Mouse (Mus musculus) stomach, embryonic 16.5 days (tissue): ENCODE data around the gene Trdn. TPM values are rescaled to one million over a fixed set of nuclear protein-coding genes. Genes with fewer than 3 reads are reported as not detected.

Experiments used
- ATAC-seq: fragments of 200-750 bp; cut with Nextera tagmentation; 2 replicates; pipeline ENCODE4 v1.8.0; 2017; ENCODE audit warnings: moderate number of reproducible peaks, moderate TSS enrichment; ENCODE audit not compliant: insufficient read depth, low FRiP score
- H3K27ac ChIP-seq: fragments of 300-500 bp; sonication (generic); 2 replicates; pipeline ENCODE4 v1.5.1; 2014; ENCODE audit warnings: low read length
- H3K27me3 ChIP-seq: fragments of 300-500 bp; sonication (generic); 2 replicates; pipeline ENCODE4 v1.6.1; 2014; ENCODE audit warnings: low read length, control low read depth, mixed read lengths; ENCODE audit not compliant: control insufficient read depth, insufficient read depth
- H3K36me3 ChIP-seq: fragments of 300-500 bp; sonication (generic); 2 replicates; pipeline ENCODE4 v1.6.1; 2014; ENCODE audit warnings: low read length; ENCODE audit not compliant: control insufficient read depth, insufficient read depth
- H3K4me1 ChIP-seq: fragments of 300-500 bp; sonication (generic); 2 replicates; pipeline ENCODE4 v1.6.1; 2014; ENCODE audit warnings: low read length, control low read depth, mixed read lengths; ENCODE audit not compliant: control insufficient read depth, insufficient read depth
- H3K4me2 ChIP-seq: fragments of 300-500 bp; sonication (generic); 2 replicates; pipeline ENCODE4 v1.6.1; 2014; ENCODE audit warnings: low read depth, low read length, mixed read lengths
- H3K4me3 ChIP-seq: fragments of 300-500 bp; sonication (generic); replicated peaks from 2 replicates; pipeline ENCODE4 v1.5.1; 2014; ENCODE audit warnings: mild to moderate bottlenecking, low read length
- H3K9ac ChIP-seq: fragments of 300-500 bp; sonication (generic); 2 replicates; pipeline ENCODE4 v1.6.1; 2014; ENCODE audit warnings: low read length
- H3K9me3 ChIP-seq: fragments of 300-500 bp; sonication (generic); replicated peaks from 2 replicates; pipeline ENCODE4 v1.6.1; 2016; ENCODE audit warnings: low read length, control low read depth; ENCODE audit not compliant: control insufficient read depth
- WGBS: fragments of 180-500 bp; shearing (Covaris S2); extraction: QIAGEN DNeasy Blood & Tissue Kit; methylation state at CpG from one replicate; pipeline ENCODE4 v1.1.7; 2014; 5-methylcytosine and 5-hydroxymethylcytosine counted together
- polyA plus RNA-seq: library from polyadenylated mRNA; unstranded; fragments of >200 nt; fragmentation: Nextera tagmentation; extraction: Ambion mirVana; gene quantifications from 2 replicates; pipeline ENCODE4 v1.2.1, GENCODE M21; 2015

The Trdn gene
- polyA plus RNA-seq = 0.89 and 11.1 TPM in 2 replicates

DNA sequence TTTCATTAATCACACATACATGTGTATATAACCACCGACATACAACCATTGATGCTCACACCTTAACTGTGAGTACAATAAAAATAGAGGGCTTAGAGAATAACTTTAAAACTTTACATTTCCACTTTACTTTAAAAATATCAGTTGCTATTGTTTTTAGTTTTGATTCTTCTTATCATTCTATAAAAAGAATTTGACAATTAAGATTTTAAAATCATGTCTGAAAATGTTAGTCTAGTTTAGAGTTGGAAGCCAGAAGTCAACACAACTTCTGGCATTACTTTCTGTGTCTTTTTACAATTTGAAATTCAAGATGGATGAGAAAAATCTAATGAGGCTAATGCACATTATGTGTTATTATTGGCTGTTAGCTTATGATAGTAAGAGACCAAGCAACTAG lies at the start of gene Trdn:
Gene Trdn, plus strand, starts transcription at position 301 of the 400 bp plus-strand sequence.
- Histone ChIP-seq H3K27me3 (no peaks in the 10 kb centered on the region), H3K9ac (no peak within 1 kb of the TSS), H3K4me3 (no peak within 1 kb of the TSS), H3K4me1 (no peaks in the 10 kb centered on the region), H3K27ac (no peak within 1 kb of the TSS), H3K4me2 (no peak within 1 kb of the TSS), H3K36me3 (no peaks in the 10 kb centered on the region), H3K9me3 (no peaks in the 10 kb centered on the region)
- 92% methylated on average over 1 of the region's 1 CpGs for WGBS
- no peak for ATAC-seq

DNA sequence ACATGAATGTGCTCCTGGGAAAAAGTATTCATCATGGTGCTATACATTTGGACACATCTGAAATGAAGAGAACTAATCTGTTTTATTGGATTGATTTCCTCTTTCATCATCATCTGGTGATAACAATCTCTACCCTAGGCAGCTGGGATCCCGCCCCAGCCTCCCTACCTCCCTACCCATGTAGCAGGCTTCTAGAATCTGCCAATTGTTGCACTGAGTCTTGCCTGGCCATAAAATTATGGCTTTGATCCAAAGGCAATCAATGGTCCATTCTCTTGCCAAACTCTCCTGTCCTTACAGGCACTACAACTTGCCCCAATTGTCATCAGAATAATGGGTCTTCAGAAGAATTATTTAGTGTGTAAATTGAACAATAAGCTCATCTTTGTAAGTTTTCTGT lies 19.6 kb upstream of the Trdn start:
- Histone ChIP-seq H3K36me3 (no peaks in the 10 kb centered on the region), H3K4me3 (no peak overlapping the region), H3K27me3 (no peaks in the 10 kb centered on the region), H3K4me1 (no peaks in the 10 kb centered on the region), H3K9me3 (no peaks in the 10 kb centered on the region), H3K27ac (no peak overlapping the region), H3K9ac (no peak overlapping the region), H3K4me2 (no peak overlapping the region)
- ATAC-seq = no peak
- 75% methylated on average over 1 of the region's 1 CpGs for WGBS

DNA sequence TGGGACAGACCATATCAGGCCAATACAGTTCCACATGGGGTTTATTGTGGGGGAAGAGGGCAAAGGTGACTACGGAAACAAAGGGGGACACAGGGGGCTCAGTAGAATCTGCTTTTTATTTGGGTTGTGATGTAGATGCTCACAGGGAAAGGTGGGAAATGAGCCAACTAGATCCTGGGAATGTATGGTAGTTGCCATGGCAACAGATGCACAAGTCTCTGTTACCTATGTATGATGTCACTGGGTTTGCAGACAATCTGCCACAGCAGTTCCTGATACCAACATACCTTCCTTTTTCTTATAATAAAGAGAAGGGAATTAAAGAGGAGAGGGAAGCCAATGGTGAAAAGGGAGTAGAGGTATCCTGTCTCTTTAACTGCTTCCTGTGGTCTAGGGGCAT lies 14.8 kb upstream of the Trdn start:
- 89% methylated on average over 1 of the region's 1 CpGs for WGBS
- Histone ChIP-seq H3K27me3 (no peaks in the 10 kb centered on the region), H3K4me3 (no peak overlapping the region), H3K9me3 (no peaks in the 10 kb centered on the region), H3K36me3 (no peaks in the 10 kb centered on the region), H3K4me2 (no peak overlapping the region), H3K4me1 (no peaks in the 10 kb centered on the region), H3K9ac (no peak overlapping the region), H3K27ac (no peak overlapping the region)
- no peak for ATAC-seq

DNA sequence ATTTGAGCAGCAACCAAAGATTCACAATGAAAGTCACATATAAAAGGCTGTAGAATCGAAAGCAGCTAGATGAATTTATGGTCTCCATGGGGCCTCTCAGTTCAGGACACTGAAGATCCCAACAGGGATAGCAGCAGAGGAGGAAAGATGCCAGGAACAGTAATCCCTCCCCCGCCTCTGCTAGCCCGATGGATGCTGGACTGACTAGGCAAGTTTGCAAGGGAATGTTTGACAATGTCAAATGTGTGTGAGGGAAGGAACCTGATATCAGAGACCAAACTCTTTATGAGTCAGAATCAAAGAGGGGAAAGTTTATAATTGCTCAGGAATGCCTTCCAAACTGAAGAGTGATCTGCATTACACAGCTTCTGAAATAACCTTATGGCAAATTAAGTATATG lies 7.2 kb upstream of the Trdn start:
- H3K4me1 ChIP-seq = no peaks in the 10 kb centered on the region
- no peaks in the 10 kb centered on the region for H3K36me3 ChIP-seq
- H3K9ac ChIP-seq = no peak overlapping the region
- no peaks in the 10 kb centered on the region for H3K9me3 ChIP-seq
- no peak overlapping the region for H3K4me2 ChIP-seq
- no peak overlapping the region for H3K4me3 ChIP-seq
- H3K27me3 ChIP-seq = no peaks in the 10 kb centered on the region
- 55% methylated on average over 3 of the region's 3 CpGs for WGBS
- H3K27ac ChIP-seq = no peak overlapping the region
- ATAC-seq = no peak

DNA sequence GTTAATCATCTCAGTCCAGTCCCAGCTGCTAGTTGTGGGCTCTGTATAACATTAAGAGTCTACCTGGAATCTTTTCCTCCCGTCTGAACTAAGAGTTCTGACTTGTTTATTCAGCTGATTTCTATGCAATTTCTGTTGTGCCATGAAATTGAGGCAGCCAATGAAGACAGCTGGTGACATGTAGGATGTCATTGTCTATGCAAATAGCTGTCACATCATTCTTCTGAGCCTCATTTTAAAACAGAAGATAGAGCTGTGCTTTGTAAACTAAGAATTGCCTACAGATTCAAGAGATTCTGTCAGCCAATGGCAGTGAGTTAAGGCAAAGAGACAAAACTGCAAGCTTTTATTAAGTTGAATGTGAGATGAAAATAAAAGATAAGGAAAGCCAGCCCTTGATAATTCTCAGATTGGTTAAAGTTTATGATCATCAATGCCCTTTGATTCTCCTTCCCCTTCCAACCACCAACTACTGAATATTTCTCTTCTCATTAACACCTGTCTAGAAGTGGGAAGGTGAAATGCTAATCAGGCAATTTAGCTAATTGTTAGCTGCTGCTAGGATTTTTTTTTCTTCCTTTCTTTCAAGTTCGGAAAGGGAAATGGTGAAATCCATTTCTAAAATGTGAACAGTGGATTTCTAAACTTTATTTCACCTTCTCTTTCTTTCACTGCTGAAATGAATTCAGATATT lies 1.9 kb downstream of the Trdn start:
- Histone ChIP-seq H3K27me3 (no peaks in the 10 kb centered on the region), H3K27ac (no peak overlapping the region), H3K4me3 (no peak overlapping the region), H3K9ac (no peak overlapping the region), H3K4me1 (no peaks in the 10 kb centered on the region), H3K9me3 (no peaks in the 10 kb centered on the region), H3K36me3 (no peaks in the 10 kb centered on the region), H3K4me2 (no peak overlapping the region)
- ATAC-seq = no peak
- WGBS = 49% methylated on average over 2 of the region's 2 CpGs

DNA sequence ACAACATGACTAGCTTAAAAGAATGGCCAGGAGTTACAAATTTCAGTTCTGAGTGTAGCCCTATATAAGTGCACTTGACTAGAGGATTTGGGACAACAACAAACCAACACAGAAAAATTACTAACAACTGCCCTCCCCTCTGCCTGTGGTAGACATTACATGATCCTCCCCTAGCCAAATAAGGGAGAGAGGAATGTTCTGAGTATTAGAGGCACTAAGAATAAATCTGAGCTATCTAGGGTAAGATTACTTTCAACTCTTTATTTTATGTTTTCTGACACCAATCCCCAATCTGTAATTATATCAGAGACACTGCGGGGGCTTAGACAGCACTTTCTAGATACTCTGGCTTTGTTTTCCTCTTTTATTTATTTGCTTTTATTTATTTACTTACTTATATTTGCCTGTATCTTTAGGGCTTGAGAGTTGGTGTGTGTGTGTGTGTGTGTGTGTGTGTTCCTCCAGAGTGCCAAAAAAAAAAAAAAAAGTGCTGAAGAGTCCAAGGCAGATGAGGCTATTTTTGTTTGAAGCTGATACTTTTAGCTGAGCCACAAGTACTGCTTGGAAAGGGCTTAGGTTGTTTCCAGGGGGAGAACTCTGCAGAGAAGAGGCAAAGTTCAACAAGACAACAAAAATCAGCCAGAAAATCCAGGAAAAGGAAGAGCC lies 2.7 kb downstream of the Trdn start:
- Histone ChIP-seq H3K36me3 (no peaks in the 10 kb centered on the region), H3K27ac (no peak overlapping the region), H3K27me3 (no peaks in the 10 kb centered on the region), H3K4me3 (no peak overlapping the region), H3K4me2 (no peak overlapping the region), H3K4me1 (no peaks in the 10 kb centered on the region), H3K9ac (no peak overlapping the region), H3K9me3 (no peaks in the 10 kb centered on the region)
- WGBS = 89% methylated on average over 1 of the region's 1 CpGs
- ATAC-seq = no peak

DNA sequence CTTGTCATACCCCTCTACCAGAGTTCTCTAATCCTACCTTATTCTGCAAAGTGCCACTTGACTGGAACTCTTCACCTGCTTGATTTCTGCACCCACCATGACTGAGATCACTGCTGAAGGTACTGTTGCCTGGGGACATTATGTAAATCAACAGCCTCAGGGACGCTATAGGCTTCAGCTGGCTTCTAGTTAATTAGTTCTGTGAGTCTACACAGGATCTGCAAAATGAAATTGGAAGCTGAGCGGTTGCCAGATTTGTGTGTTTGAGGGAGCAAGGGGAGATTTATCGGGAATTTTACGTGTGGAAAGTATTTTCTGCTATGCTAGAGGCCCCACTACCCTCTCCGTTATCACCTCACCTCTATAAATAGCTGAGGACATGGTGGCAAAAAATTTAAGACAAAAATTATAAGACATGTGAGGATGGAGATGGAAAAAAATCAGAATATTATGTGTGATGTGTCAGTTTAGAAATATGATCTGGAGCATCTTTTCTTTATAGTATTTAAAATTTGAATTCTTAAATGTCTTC lies 3.3 kb downstream of the Trdn start:
- H3K4me3 ChIP-seq = no peak overlapping the region
- no peak for ATAC-seq
- WGBS = 77% methylated on average over 5 of the region's 5 CpGs

DNA sequence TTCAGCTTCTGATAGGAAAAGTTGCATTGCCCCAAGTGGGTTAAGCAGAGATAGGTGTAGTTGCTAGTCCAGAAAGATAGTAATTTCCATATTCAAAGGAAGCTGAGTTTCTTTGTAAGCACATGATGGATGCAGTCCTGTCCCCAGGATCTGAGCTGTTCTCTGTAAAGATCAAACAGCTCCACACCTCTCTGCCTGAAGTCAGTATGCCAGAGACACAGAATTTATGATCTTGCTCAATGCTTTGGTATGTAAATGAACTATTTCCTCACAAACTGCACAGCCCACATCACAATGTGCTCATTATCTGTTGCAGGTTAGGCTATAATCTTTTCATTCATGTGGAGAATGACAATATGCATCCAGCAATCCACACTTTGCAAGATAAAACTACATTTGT lies 8.0 kb downstream of the Trdn start:
- H3K4me3 ChIP-seq = no peak overlapping the region

More for the DNA sequence above, 3.3 kb downstream of the Trdn start:
- no peaks in the 10 kb centered on the region for H3K27me3 ChIP-seq
- no peaks in the 10 kb centered on the region for H3K36me3 ChIP-seq
- H3K4me1 ChIP-seq = no peaks in the 10 kb centered on the region
- no peak overlapping the region for H3K9ac ChIP-seq
- no peak overlapping the region for H3K27ac ChIP-seq
- H3K4me2 ChIP-seq = no peak overlapping the region
- H3K9me3 ChIP-seq = no peaks in the 10 kb centered on the region

DNA sequence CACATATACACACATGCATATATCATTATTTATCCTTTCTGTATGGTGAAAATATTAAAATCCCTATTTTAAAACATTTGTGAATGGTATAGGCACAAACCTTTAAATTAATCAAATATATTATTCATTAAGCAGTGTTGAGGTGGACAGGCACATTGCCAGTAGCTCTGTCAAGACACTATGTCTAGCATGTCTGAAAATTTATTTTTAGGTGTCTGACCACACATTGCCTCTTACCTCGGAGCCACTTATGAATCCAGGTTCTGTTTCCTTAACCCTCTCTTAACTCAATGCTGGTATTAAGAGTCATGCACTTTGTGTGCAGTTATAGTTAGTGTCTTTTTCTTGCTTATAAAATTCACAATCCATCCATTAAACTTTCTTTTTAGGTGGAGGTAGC lies 12.0 kb downstream of the Trdn start:
- H3K4me3 ChIP-seq = no peak overlapping the region
- no peaks in the 10 kb centered on the region for H3K36me3 ChIP-seq
- no peak overlapping the region for H3K4me2 ChIP-seq
- no peaks in the 10 kb centered on the region for H3K4me1 ChIP-seq
- no peak for ATAC-seq
- H3K27me3 ChIP-seq = no peaks in the 10 kb centered on the region
- H3K9me3 ChIP-seq = no peaks in the 10 kb centered on the region
- H3K9ac ChIP-seq = no peak overlapping the region
- H3K27ac ChIP-seq = no peak overlapping the region
- 50% methylated on average over 1 of the region's 1 CpGs for WGBS

More for the DNA sequence above, 8.0 kb downstream of the Trdn start:
- Histone ChIP-seq H3K27ac (no peak overlapping the region), H3K36me3 (no peaks in the 10 kb centered on the region), H3K9me3 (no peaks in the 10 kb centered on the region), H3K27me3 (no peaks in the 10 kb centered on the region), H3K4me2 (no peak overlapping the region), H3K4me1 (no peaks in the 10 kb centered on the region), H3K9ac (no peak overlapping the region)
- ATAC-seq = no peak
